8 mouse cellular contexts compared by ENCODE assay signal in the genomic region with DNA sequence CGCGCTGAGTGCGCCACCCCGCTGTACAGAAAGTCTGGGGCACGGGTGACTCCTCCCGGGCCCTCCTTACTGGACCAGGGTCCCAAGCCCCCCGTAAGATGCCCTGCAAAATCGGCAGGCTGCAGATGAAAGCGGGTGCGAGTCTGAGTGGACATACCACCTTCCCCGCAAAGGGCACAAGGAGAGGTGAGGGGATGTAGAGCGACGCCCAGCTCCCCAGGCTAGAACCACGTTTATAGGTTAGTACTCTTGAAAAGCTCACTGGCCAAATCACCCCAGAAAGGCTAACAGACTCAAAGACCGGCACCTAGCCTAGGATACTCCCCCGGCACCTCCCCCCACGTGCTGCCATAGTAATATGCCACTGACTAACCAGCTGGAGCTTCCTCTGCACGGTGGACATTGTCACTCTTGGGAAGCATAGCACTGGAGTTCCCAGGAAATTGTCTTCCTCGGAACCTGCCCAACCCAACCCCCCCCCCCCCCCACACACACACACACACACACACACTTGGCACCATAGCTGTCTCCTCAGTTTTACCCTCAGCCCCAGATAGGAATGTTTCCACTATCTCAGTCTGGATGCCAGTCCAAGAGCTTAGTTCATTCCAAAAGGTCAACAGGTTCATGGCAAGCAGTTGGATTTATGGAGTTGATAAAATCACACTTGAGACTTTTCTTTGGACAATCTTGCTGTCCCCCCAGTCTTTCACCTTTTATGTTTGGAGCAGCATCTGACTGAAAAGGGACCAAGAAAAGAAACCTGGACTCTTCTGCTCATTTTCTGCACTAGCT. TPM values are rescaled to one million over a fixed set of nuclear protein-coding genes. Genes with fewer than 3 reads are reported as not detected.
DNase-seq lines count a peak whose midpoint lies in the region; ATAC-seq and TF ChIP-seq lines count a peak whose summit lies in the region.

No protein-coding gene starts in this region.

- H3K36me3 ChIP-seq in spleen, adult 2 months (ENCODE audit: control insufficient read depth, insufficient read depth, low read length): no peaks in the 10 kb centered on the region
- H3K36me3 ChIP-seq in liver, embryonic 12.5 days: no peaks in the 10 kb centered on the region
- no peaks in the 10 kb centered on the region for H3K36me3 ChIP-seq in stomach, postnatal 0 days (ENCODE audit: control insufficient read depth, insufficient read depth, low read length)

- no peak overlapping the region for H3K9ac ChIP-seq in liver, embryonic 12.5 days
- peak overlapping the region; percentile 45 for H3K9ac ChIP-seq in stomach, postnatal 0 days (ENCODE audit: low read length)

- peak overlapping the region; percentile 26; the same call in 1 of the 2 replicates for H3K4me3 ChIP-seq in spleen, adult 2 months (ENCODE audit: extremely low read depth, insufficient read depth, insufficient read length)
- H3K4me3 ChIP-seq in liver, embryonic 12.5 days: peak overlapping the region; percentile 40
- H3K4me3 ChIP-seq in stomach, postnatal 0 days (ENCODE audit: low read depth, low read length): peak overlapping the region; percentile 41

- no peak for TF ChIP-seq POLR2A in spleen, adult 2 months (IDR thresholded peaks at IDR 0.05; ENCODE audit: low read depth, low read length)

- no peak overlapping the region for H3K27ac ChIP-seq in spleen, adult 2 months (ENCODE audit: insufficient read depth, low read length)
- no peak overlapping the region for H3K27ac ChIP-seq in liver, embryonic 12.5 days
- H3K27ac ChIP-seq in stomach, postnatal 0 days (replicated peaks): no peak overlapping the region

- peaks cover 4% of the 10 kb centered on the region; the same call in 1 of the 2 replicates for H3K27me3 ChIP-seq in spleen, adult 2 months (ENCODE audit: control insufficient read depth, insufficient read depth, low read length)
- H3K27me3 ChIP-seq in liver, embryonic 12.5 days (replicated peaks): peaks cover 36% of the 10 kb centered on the region
- H3K27me3 ChIP-seq in stomach, postnatal 0 days (ENCODE audit: control insufficient read depth, insufficient read depth, low read length): no peaks in the 10 kb centered on the region

- TF ChIP-seq EP300 in stomach, postnatal 0 days (optimal IDR thresholded peaks at IDR 0.05): no peak

- TF ChIP-seq CTCF in spleen, adult 2 months (IDR thresholded peaks at IDR 0.05; ENCODE audit: extremely low read depth, insufficient read depth, insufficient read length, insufficient replicate concordance): no peak
- no peak for TF ChIP-seq CTCF in stomach, postnatal 0 days (IDR thresholded peaks at IDR 0.05; ENCODE audit: low read depth)

- H3K9me3 ChIP-seq in liver, embryonic 12.5 days (replicated peaks): no peaks in the 10 kb centered on the region
- H3K9me3 ChIP-seq in stomach, postnatal 0 days (ENCODE audit: control insufficient read depth, low read length): no peaks in the 10 kb centered on the region

- H3K4me1 ChIP-seq in spleen, adult 2 months (ENCODE audit: control insufficient read depth, insufficient read depth, insufficient read length): no peaks in the 10 kb centered on the region
- peaks cover 3% of the 10 kb centered on the region; the same call in 1 of the 2 replicates for H3K4me1 ChIP-seq in liver, embryonic 12.5 days
- no peaks in the 10 kb centered on the region for H3K4me1 ChIP-seq in stomach, postnatal 0 days (replicated peaks; ENCODE audit: control insufficient read depth, insufficient read depth)

- 11% methylated on average over 19 of the region's 19 CpGs for WGBS in spleen, adult 2 months
- 7% methylated on average over 19 of the region's 19 CpGs for WGBS in liver, embryonic 12.5 days (ENCODE audit: insufficient replicate concordance)
- 12% methylated on average over 19 of the region's 19 CpGs for WGBS in stomach, postnatal 0 days

- no peak for ATAC-seq in liver, embryonic 12.5 days
- ATAC-seq in stomach, postnatal 0 days (ENCODE audit: low FRiP score, low TSS enrichment): peak; percentile 19; the same call in 1 of the 2 replicates

- H3K4me2 ChIP-seq in liver, embryonic 12.5 days: peak overlapping the region; percentile 66
- H3K4me2 ChIP-seq in stomach, postnatal 0 days (replicated peaks; ENCODE audit: low read depth): peak overlapping the region; percentile 75

- DNase-seq in adrenal gland, postnatal 10 days: peak; percentile 32
- no peak for DNase-seq in adrenal gland, adult 2 months
- DNase-seq in spleen, adult 2 months (ENCODE audit: low read depth in 1 of 2, low spot score in 2 of 2): no peak
- DNase-seq in spleen, postnatal 4 days (ENCODE audit: low spot score in 2 of 2): no peak
- no peak for DNase-seq in stomach, postnatal 0 days (ENCODE audit: low spot score)
- no peak for DNase-seq in embryo, embryonic 9.5 days (ENCODE audit: extremely low spot score)
- DNase-seq in frontal cortex, postnatal 25 days (ENCODE audit: low spot score in 2 of 2): no peak

RNA-seq across cellular contexts. Expression of gene Nfia, which starts 26.2 kb away (rescaled TPM):
- total RNA-seq in adrenal gland, postnatal 10 days (2021): 100 to 1,000 TPM; 212 to 228 TPM
- 100 to 1,000 TPM; 132 to 174 TPM for total RNA-seq in adrenal gland, adult 2 months (2021)
- 60.7 and 83.3 TPM in 2 replicates for polyA plus RNA-seq in adrenal gland, adult 2 months (2012; rRNA removed)
- polyA plus RNA-seq in spleen, adult 2 months (2012; rRNA removed): 10.3 and 13.2 TPM in 2 replicates
- 3.8 and 4.5 TPM in 2 replicates for polyA plus RNA-seq in liver, embryonic 12.5 days (2016; fragmentation: Nextera tagmentation; extraction: Ambion mirVana)
- 24.7 and 26.0 TPM in 2 replicates for polyA plus RNA-seq in stomach, postnatal 0 days (2015; fragmentation: Nextera tagmentation; extraction: Ambion mirVana)

RNA-seq across cellular contexts. Expression of gene E130114P18Rik, which starts 31.6 kb away (rescaled TPM):
- under 1 TPM; 0.48 to 0.69 TPM for total RNA-seq in adrenal gland, postnatal 10 days (2021)
- not detected for total RNA-seq in adrenal gland, adult 2 months (2021)
- 0.07 TPM in 1 of 2 replicates, not detected in the other for polyA plus RNA-seq in adrenal gland, adult 2 months (2012; rRNA removed)
- not detected in 2 replicates for polyA plus RNA-seq in spleen, adult 2 months (2012; rRNA removed)
- polyA plus RNA-seq in liver, embryonic 12.5 days (2016; fragmentation: Nextera tagmentation; extraction: Ambion mirVana): 0.23 TPM in 1 of 2 replicates, not detected in the other
- polyA plus RNA-seq in stomach, postnatal 0 days (2015; fragmentation: Nextera tagmentation; extraction: Ambion mirVana): 1.2 and 1.9 TPM in 2 replicates
